Mouse (Mus musculus): ENCODE data around the gene Capn12. TPM values are rescaled to one million over a fixed set of nuclear protein-coding genes. Genes with fewer than 3 reads are reported as not detected.

Capn12 gene
- polyA plus RNA-seq, 1 experiment from 2014 or later: 0.80 TPM

DNA sequence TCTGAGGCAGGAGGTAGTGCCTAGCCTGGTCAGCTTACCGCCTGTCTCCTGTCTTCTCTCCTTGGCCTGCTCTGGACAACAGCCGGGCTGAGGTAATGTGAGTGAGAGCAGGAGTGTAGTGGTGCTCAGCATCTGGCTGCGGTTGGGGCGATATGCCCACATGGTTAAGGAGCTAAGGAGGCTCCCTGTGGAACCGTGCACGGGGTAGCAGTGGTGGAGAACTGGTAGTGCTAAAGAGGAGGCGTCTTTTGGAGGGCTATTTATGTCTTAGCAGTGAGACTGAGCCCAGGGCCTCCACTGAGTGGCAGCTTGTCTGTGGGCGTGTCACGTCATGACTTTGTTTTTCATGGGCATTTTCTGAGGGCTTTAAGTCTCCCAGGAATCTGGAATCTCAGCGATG is 22.6 kb downstream of the Capn12 start:
- Histone ChIP-seq H3K4me2 (replicated peaks) (no peak overlapping the region), H3K4me3 (no peak overlapping the region), H3K9ac (replicated peaks) (no peak overlapping the region), H3K9me3 (no peaks in the 10 kb centered on the region), H3K27ac (replicated peaks) (no peak overlapping the region), H3K27me3 (no peaks in the 10 kb centered on the region), H3K36me3 (peaks cover 97% of the 10 kb centered on the region), H3K4me1 (no peaks in the 10 kb centered on the region)
- ATAC-seq (replicated peaks): no peak
- 93% methylated on average over 10 of the region's 10 CpGs for WGBS

- 93% methylated on average over 5 of the region's 5 CpGs for WGBS
- no peak overlapping the region for H3K27ac ChIP-seq (replicated peaks)
- H3K9ac ChIP-seq (replicated peaks): no peak overlapping the region
- no peaks in the 10 kb centered on the region for H3K4me1 ChIP-seq
- no peak overlapping the region for H3K4me3 ChIP-seq
- no peak overlapping the region for H3K4me2 ChIP-seq (replicated peaks)
- peaks cover 90% of the 10 kb centered on the region for H3K36me3 ChIP-seq
- no peaks in the 10 kb centered on the region for H3K27me3 ChIP-seq
- no peaks in the 10 kb centered on the region for H3K9me3 ChIP-seq
- ATAC-seq (replicated peaks): no peak
Measured at GRCm38 (mm10) chr7:28907195-28907594, 26.0 kb downstream of the Capn12 start.

DNA sequence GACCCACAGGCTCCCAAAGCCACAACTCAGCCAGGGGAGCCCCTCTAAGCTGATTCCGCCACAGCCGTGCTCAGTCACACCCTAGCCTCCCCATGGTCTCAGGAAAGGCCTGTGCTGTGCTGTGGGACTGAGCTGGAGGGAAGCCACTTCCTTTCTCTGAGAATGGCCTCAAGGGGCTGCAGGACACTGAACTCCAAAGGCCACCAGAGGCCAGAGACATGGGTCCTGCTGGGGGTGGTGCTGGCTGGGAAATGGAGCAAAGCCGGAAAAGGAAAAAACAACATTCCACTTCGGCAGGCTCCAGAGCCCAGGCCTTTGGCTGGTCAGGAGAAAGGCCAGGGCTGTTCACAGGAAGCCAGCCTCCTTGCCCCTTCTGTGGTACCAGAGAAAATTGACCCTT is 30.4 kb downstream of the Capn12 start:
- Histone ChIP-seq H3K4me2 (replicated peaks) (no peak overlapping the region), H3K36me3 (peaks cover 83% of the 10 kb centered on the region), H3K27me3 (no peaks in the 10 kb centered on the region), H3K27ac (replicated peaks) (no peak overlapping the region), H3K4me1 (no peaks in the 10 kb centered on the region), H3K9me3 (no peaks in the 10 kb centered on the region), H3K9ac (replicated peaks) (no peak overlapping the region), H3K4me3 (no peak overlapping the region)
- ATAC-seq (replicated peaks): no peak
- WGBS: 79% methylated on average over 4 of the region's 4 CpGs

DNA sequence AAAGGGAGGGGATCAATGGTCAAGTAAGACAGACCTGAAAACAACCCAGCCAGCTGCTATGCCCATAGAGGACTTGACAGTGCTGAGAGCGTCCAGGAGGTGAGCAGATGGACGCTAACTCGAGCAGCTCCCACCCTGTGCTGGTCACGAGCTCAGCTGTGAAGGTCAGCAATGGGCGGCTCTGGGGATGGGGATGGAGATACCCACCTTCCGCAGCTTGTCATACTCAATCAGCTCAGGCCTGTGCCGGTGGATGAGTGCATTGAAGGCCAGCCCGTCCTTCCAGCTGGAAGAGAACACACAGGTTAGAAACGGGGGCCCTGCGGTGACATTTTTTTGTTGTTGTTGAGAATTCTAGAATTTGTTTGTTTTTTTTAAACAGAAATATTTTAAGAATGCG is 31.9 kb downstream of the Capn12 start:
- H3K4me2 ChIP-seq (replicated peaks): no peak overlapping the region
- WGBS: 87% methylated on average over 11 of the region's 11 CpGs
- no peak overlapping the region for H3K9ac ChIP-seq (replicated peaks)
- H3K4me3 ChIP-seq: no peak overlapping the region
- no peaks in the 10 kb centered on the region for H3K9me3 ChIP-seq
- no peak for ATAC-seq (replicated peaks)
- H3K27me3 ChIP-seq: no peaks in the 10 kb centered on the region
- peaks cover 10% of the 10 kb centered on the region for H3K4me1 ChIP-seq
- peaks cover 70% of the 10 kb centered on the region for H3K36me3 ChIP-seq
- no peak overlapping the region for H3K27ac ChIP-seq (replicated peaks)

- Histone ChIP-seq H3K4me1 (peaks cover 33% of the 10 kb centered on the region), H3K36me3 (peaks cover 47% of the 10 kb centered on the region), H3K9me3 (no peaks in the 10 kb centered on the region), H3K27me3 (no peaks in the 10 kb centered on the region), H3K9ac (replicated peaks) (no peak overlapping the region), H3K4me2 (replicated peaks) (no peak overlapping the region), H3K4me3 (no peak overlapping the region), H3K27ac (replicated peaks) (no peak overlapping the region)
- ATAC-seq (replicated peaks): no peak
Measured at GRCm38 (mm10) chr7:28916491-28916890, 35.3 kb downstream of the Capn12 start.

GRCm38 (mm10) chr7:28917503-28918426 is 36.5 kb downstream of the Capn12 start:
- H3K27me3 ChIP-seq: no peaks in the 10 kb centered on the region
- 50% methylated on average over 10 of the region's 10 CpGs for WGBS
- no peaks in the 10 kb centered on the region for H3K9me3 ChIP-seq
- 0 out of 2 replicates have a peak, but pooled peaks have one; percentile 24 for ATAC-seq (replicated peaks)
- peaks cover 44% of the 10 kb centered on the region for H3K4me1 ChIP-seq
- H3K4me3 ChIP-seq: no peak overlapping the region
- peak overlapping the region; percentile 61 for H3K27ac ChIP-seq (replicated peaks)
- H3K4me2 ChIP-seq (replicated peaks): no peak overlapping the region
- no peak overlapping the region for H3K9ac ChIP-seq (replicated peaks)
- peaks cover 35% of the 10 kb centered on the region for H3K36me3 ChIP-seq

DNA sequence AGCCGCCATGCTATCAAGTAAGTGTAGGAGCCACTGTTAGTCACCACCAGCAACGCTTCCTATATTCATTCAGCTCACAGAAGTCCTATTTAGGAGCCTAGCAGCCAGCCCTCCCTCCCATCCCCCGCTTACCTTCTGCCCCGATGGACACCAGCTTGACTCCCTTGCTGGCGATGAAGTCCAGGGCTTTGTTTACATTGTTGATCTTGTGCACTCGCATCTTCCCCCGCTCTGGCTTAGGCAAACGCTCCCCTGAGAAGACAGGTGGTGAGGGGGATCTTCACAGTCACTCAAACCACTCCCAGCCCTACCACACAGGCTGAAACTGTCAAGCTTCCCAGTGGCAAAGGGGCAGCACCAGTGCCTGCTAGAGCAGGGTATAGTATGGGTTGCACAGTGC is 37.3 kb downstream of the Capn12 start:
- Histone ChIP-seq H3K9me3 (no peaks in the 10 kb centered on the region), H3K27me3 (no peaks in the 10 kb centered on the region), H3K36me3 (peaks cover 28% of the 10 kb centered on the region), H3K4me3 (no peak overlapping the region), H3K4me1 (peaks cover 52% of the 10 kb centered on the region), H3K27ac (replicated peaks) (peak overlapping the region; percentile 61), H3K4me2 (replicated peaks) (no peak overlapping the region), H3K9ac (replicated peaks) (no peak overlapping the region)
- ATAC-seq (replicated peaks): no peak
- WGBS: 91% methylated on average over 8 of the region's 8 CpGs

DNA sequence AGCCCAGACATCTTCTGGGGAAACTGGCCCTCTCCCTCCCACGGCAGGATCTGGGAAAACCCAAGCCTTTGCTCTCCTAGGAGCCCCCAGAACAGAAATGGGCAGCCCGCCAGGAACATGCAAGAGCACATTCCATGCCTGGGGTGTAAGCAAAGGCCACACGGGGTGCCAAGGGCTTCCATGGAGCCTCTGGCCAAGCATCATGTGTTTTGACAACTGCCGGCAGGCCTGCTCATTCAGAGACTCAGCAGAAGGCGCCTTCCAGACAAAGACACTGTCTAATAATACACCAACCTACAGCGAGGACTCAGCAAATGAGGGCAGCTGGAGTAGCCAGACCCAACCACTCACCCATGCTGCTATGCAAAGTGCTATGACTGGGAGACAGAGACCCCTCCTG is 38.6 kb downstream of the Capn12 start:
- ATAC-seq (replicated peaks): peak; percentile 85
- H3K27ac ChIP-seq (replicated peaks): peak overlapping the region; percentile 59
- no peaks in the 10 kb centered on the region for H3K27me3 ChIP-seq
- H3K36me3 ChIP-seq: peaks cover 19% of the 10 kb centered on the region
- 7% methylated on average over 6 of the region's 6 CpGs for whole genome bisulfite sequencing
- no peak overlapping the region for H3K4me2 ChIP-seq (replicated peaks)
- no peaks in the 10 kb centered on the region for H3K9me3 ChIP-seq
- H3K9ac ChIP-seq (replicated peaks): no peak overlapping the region
- H3K4me3 ChIP-seq: no peak overlapping the region
- peaks cover 64% of the 10 kb centered on the region for H3K4me1 ChIP-seq

DNA sequence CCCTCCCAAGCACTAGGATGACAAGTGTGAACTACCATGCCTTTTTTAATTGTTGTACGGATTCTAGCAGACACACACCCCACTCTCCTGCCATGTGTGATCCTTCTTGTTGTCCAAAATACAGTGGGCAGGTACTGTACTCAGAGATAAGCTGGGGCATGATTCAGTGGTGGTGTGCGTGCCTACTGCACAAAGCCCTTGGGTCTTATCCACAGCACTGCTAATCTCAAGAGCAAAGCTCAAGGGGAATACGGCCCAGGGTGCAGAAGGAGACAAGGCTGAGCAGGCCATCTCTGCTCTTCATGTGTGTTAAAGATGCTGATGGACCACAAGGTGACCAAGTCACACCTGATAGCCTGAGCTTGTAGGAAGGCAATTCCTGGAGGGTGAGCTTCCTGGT is 40.0 kb downstream of the Capn12 start:
- Histone ChIP-seq H3K4me1 (peaks cover 71% of the 10 kb centered on the region), H3K9ac (replicated peaks) (no peak overlapping the region), H3K9me3 (no peaks in the 10 kb centered on the region), H3K4me2 (replicated peaks) (no peak overlapping the region), H3K27me3 (no peaks in the 10 kb centered on the region), H3K27ac (replicated peaks) (no peak overlapping the region), H3K4me3 (no peak overlapping the region), H3K36me3 (peaks cover 5% of the 10 kb centered on the region; the same call in 1 of the 2 replicates)
- no peak for ATAC-seq (replicated peaks)
- 94% methylated on average over 3 of the region's 3 CpGs for WGBS

- H3K4me1 ChIP-seq: peaks cover 71% of the 10 kb centered on the region
- H3K9me3 ChIP-seq: no peaks in the 10 kb centered on the region
- H3K4me3 ChIP-seq: no peak overlapping the region
- no peak overlapping the region for H3K9ac ChIP-seq (replicated peaks)
- 0 out of 2 replicates have a peak, but pooled peaks cover 3% of the 10 kb centered on the region for H3K36me3 ChIP-seq
- WGBS: 76% methylated on average over 8 of the region's 8 CpGs
- no peak overlapping the region for H3K27ac ChIP-seq (replicated peaks)
- ATAC-seq (replicated peaks): no peak
- no peak overlapping the region for H3K4me2 ChIP-seq (replicated peaks)
- no peaks in the 10 kb centered on the region for H3K27me3 ChIP-seq
Measured at GRCm38 (mm10) chr7:28921722-28922465, 40.7 kb downstream of the Capn12 start.

DNA sequence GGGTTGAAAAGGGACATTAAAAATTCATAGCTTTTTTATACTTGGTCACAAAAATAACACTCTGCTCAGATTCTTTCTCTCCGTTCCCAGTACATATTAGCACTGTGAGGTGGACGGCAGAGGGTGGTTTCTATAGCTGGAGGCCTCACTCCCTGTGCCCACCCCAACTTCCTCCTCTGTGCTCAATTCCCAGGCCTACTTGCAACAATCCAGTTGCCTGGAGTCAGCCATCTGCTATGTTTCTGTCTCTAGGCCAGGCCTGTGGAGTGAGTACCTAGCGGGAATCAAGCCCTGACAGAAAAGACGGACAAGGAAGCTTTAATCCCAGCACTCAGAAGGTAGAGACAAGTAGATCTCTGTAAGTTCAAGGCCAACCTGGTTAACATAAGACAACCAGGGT is 41.4 kb downstream of the Capn12 start:
- H3K4me3 ChIP-seq: no peak overlapping the region
- 69% methylated on average over 4 of the region's 4 CpGs for WGBS
- peaks cover 66% of the 10 kb centered on the region for H3K4me1 ChIP-seq
- H3K36me3 ChIP-seq: 0 out of 2 replicates have a peak, but pooled peaks cover 3% of the 10 kb centered on the region
- no peak for ATAC-seq (replicated peaks)
- H3K9ac ChIP-seq (replicated peaks): no peak overlapping the region
- H3K27me3 ChIP-seq: no peaks in the 10 kb centered on the region
- no peaks in the 10 kb centered on the region for H3K9me3 ChIP-seq
- no peak overlapping the region for H3K4me2 ChIP-seq (replicated peaks)
- no peak overlapping the region for H3K27ac ChIP-seq (replicated peaks)

GRCm38 (mm10) chr7:28923865-28924291 is 42.7 kb downstream of the Capn12 start:
- H3K4me3 ChIP-seq: no peak overlapping the region
- H3K27me3 ChIP-seq: no peaks in the 10 kb centered on the region
- no peak overlapping the region for H3K9ac ChIP-seq (replicated peaks)
- H3K4me1 ChIP-seq: peaks cover 53% of the 10 kb centered on the region
- H3K27ac ChIP-seq (replicated peaks): no peak overlapping the region
- H3K36me3 ChIP-seq: no peaks in the 10 kb centered on the region
- WGBS: 9% methylated on average over 4 of the region's 4 CpGs
- no peaks in the 10 kb centered on the region for H3K9me3 ChIP-seq
- no peak for ATAC-seq (replicated peaks)
- H3K4me2 ChIP-seq (replicated peaks): no peak overlapping the region

Measured in forebrain, embryonic 15.5 days (tissue).